Mouse (Mus musculus): Measurements from ENCODE around the gene Rasl11b. TPM values are rescaled to one million over a fixed set of nuclear protein-coding genes. Genes with fewer than 3 reads are reported as not detected.

Gene Rasl11b
- polyA plus RNA-seq, 1 experiment from 2014 or later, result 9.4 TPM

DNA sequence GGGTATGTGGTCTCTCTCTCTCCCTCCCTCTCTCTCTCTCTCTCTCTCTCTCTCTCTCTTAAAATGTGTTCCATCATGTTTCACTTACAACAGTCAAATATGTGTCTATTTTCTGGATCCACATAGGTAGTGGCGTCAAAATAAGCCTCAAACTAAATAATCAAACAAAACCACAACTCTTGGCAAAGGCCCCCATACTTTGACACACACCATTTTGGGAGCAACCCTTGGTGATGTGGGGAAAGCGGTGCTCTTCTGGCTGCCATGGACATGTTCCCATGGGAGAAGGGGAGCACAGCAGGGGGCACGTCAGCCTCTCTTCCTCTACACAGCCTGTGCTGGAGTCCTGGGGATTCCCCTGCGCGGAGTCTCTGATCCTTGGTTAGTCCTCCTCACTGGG lies 4.2 kb upstream of the Rasl11b start:
- DNase-seq, result no peak
- H3K9me3 ChIP-seq (ENCODE audit: low read length), result no peaks in the 10 kb centered on the region
- no peaks in the 10 kb centered on the region for H3K36me3 ChIP-seq (replicated peaks; ENCODE audit: insufficient read depth, low read length)
- TF ChIP-seq EP300 (IDR thresholded peaks at IDR 0.05; ENCODE audit: low read depth) (no peak), CTCF (IDR thresholded peaks at IDR 0.05; ENCODE audit: low read depth) (no peak)
- peaks cover 10% of the 10 kb centered on the region; the same call in 1 of the 2 replicates for H3K4me1 ChIP-seq (ENCODE audit: insufficient read depth)
- WGBS (ENCODE audit: insufficient replicate concordance), result 83% methylated on average over 5 of the region's 5 CpGs
- H3K4me2 ChIP-seq (ENCODE audit: low read depth, low read length), result no peak overlapping the region
- no peak overlapping the region for H3K4me3 ChIP-seq (ENCODE audit: low read depth, low read length)
- no peak overlapping the region for H3K27ac ChIP-seq (ENCODE audit: low read depth)
- H3K9ac ChIP-seq (replicated peaks), result no peak overlapping the region
- ATAC-seq, result no peak
- H3K27me3 ChIP-seq (ENCODE audit: insufficient read depth, low read length), result 0 out of 2 replicates have a peak, but pooled peaks cover 8% of the 10 kb centered on the region

GRCm38 (mm10) chr5:74193008-74193407 lies 2.1 kb upstream of the Rasl11b start:
- peaks cover 3% of the 10 kb centered on the region; the same call in 1 of the 2 replicates for H3K36me3 ChIP-seq (replicated peaks; ENCODE audit: insufficient read depth, low read length)
- no peak overlapping the region for H3K4me3 ChIP-seq (ENCODE audit: low read depth, low read length)
- H3K4me2 ChIP-seq (ENCODE audit: low read depth, low read length), result no peak overlapping the region
- peaks cover 10% of the 10 kb centered on the region; the same call in 1 of the 2 replicates for H3K4me1 ChIP-seq (ENCODE audit: insufficient read depth)
- no peak overlapping the region for H3K9ac ChIP-seq (replicated peaks)
- no peak for DNase-seq
- 40% methylated on average over 2 of the region's 2 CpGs for WGBS (ENCODE audit: insufficient replicate concordance)
- no peak for ATAC-seq
- TF ChIP-seq EP300 (IDR thresholded peaks at IDR 0.05; ENCODE audit: low read depth), result no peak
- no peak for TF ChIP-seq CTCF (IDR thresholded peaks at IDR 0.05; ENCODE audit: low read depth)
- no peaks in the 10 kb centered on the region for H3K9me3 ChIP-seq (ENCODE audit: low read length)
- H3K27ac ChIP-seq (ENCODE audit: low read depth), result no peak overlapping the region
- H3K27me3 ChIP-seq (ENCODE audit: insufficient read depth, low read length), result 0 out of 2 replicates have a peak, but pooled peaks cover 8% of the 10 kb centered on the region

DNA sequence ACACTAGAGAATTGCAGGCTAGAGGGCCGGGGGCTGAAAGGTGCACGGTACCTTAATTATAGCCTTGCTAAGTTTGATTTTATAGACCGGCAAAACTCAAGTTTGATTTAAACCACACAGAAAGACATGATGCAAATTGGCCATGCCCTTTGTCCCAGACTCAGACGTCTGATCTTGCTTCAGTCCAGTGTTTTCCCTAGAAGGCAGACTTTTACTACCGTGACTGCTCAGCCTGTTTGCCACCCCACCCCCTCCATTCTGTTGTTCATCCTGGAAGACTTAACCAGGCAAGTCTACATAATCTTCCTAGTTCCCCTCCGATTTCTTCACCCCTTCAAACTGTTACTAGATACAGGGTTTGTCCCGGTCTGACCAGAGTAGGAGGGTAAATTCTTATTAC lies 1.5 kb upstream of the Rasl11b start:
- Histone ChIP-seq H3K9ac (replicated peaks) (no peak overlapping the region), H3K27me3 (ENCODE audit: insufficient read depth, low read length) (0 out of 2 replicates have a peak, but pooled peaks cover 8% of the 10 kb centered on the region), H3K9me3 (ENCODE audit: low read length) (no peaks in the 10 kb centered on the region), H3K4me2 (ENCODE audit: low read depth, low read length) (no peak overlapping the region), H3K4me3 (ENCODE audit: low read depth, low read length) (no peak overlapping the region), H3K4me1 (ENCODE audit: insufficient read depth) (peaks cover 10% of the 10 kb centered on the region; the same call in 1 of the 2 replicates), H3K36me3 (replicated peaks; ENCODE audit: insufficient read depth, low read length) (peaks cover 9% of the 10 kb centered on the region), H3K27ac (ENCODE audit: low read depth) (no peak overlapping the region)
- ATAC-seq, result no peak
- no peak for DNase-seq
- TF ChIP-seq EP300 (IDR thresholded peaks at IDR 0.05; ENCODE audit: low read depth) (no peak), CTCF (IDR thresholded peaks at IDR 0.05; ENCODE audit: low read depth) (no peak)
- WGBS (ENCODE audit: insufficient replicate concordance), result 50% methylated on average over 7 of the region's 7 CpGs

GRCm38 (mm10) chr5:74194027-74194840 lies 852 bp upstream of the Rasl11b start:
- DNase-seq, result no peak
- 30% methylated on average over 16 of the region's 16 CpGs for WGBS (ENCODE audit: insufficient replicate concordance)
- peak; percentile 67 for ATAC-seq
- peaks cover 12% of the 10 kb centered on the region for H3K36me3 ChIP-seq (replicated peaks; ENCODE audit: insufficient read depth, low read length)
- no peaks in the 10 kb centered on the region for H3K9me3 ChIP-seq (ENCODE audit: low read length)
- peaks cover 10% of the 10 kb centered on the region; the same call in 1 of the 2 replicates for H3K4me1 ChIP-seq (ENCODE audit: insufficient read depth)
- peak overlapping the region; percentile 86 for H3K9ac ChIP-seq (replicated peaks)
- H3K4me2 ChIP-seq (ENCODE audit: low read depth, low read length), result peak overlapping the region; percentile 89
- H3K27ac ChIP-seq (ENCODE audit: low read depth), result 0 out of 2 replicates have a peak overlapping the region, but pooled peaks have one; percentile 61
- TF ChIP-seq EP300 (IDR thresholded peaks at IDR 0.05; ENCODE audit: low read depth) (no peak), CTCF (IDR thresholded peaks at IDR 0.05; ENCODE audit: low read depth) (no peak)
- 0 out of 2 replicates have a peak, but pooled peaks cover 8% of the 10 kb centered on the region for H3K27me3 ChIP-seq (ENCODE audit: insufficient read depth, low read length)
- H3K4me3 ChIP-seq (ENCODE audit: low read depth, low read length), result peak overlapping the region; percentile 83

DNA sequence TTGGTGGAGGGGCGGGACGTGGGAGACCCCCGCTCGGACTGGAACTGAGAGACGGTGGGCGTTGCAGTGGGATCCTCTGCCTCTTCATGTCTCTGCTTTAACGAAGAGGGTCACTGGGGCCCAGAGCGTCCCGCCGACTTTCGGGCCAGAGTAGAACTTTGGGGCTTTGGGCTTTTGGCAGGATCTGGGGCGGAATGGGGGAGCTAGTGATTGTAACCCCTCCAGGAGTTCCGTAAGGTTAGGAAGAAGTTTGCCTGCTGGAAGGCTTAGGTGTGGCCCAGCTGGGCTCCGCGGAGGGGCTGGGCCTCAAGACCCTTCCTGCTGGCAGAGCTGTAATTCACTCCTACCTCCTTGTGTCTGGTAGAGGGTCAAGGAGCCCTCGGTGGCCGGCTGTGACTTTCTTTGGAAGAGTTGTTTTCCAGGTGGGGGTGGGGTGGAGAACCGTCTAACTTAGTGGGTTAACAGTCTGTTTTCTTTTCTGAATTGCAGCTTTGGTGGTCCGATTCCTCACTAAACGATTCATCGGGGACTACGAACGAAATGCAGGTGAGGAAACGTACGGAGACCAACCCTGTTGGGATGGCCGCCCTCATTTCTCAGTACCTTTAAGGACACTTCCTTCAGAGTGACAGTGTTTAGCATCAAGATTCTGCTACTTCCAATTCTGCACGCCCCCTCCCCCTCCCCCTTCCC lies 674 bp downstream of the Rasl11b start:
- 11% methylated on average over 27 of the region's 27 CpGs for WGBS (ENCODE audit: insufficient replicate concordance)
- 0 out of 2 replicates have a peak, but pooled peaks cover 8% of the 10 kb centered on the region for H3K27me3 ChIP-seq (ENCODE audit: insufficient read depth, low read length)
- peaks cover 10% of the 10 kb centered on the region; the same call in 1 of the 2 replicates for H3K4me1 ChIP-seq (ENCODE audit: insufficient read depth)
- peak overlapping the region; percentile 64 for H3K27ac ChIP-seq (ENCODE audit: low read depth)
- peak overlapping the region; percentile 83 for H3K4me3 ChIP-seq (ENCODE audit: low read depth, low read length)
- peak overlapping the region; percentile 86 for H3K9ac ChIP-seq (replicated peaks)
- peaks cover 13% of the 10 kb centered on the region for H3K36me3 ChIP-seq (replicated peaks; ENCODE audit: insufficient read depth, low read length)
- no peaks in the 10 kb centered on the region for H3K9me3 ChIP-seq (ENCODE audit: low read length)
- ATAC-seq, result 0 out of 2 replicates have a peak, but pooled peaks have one; percentile 3
- peak overlapping the region; percentile 89 for H3K4me2 ChIP-seq (ENCODE audit: low read depth, low read length)
- TF ChIP-seq EP300 (IDR thresholded peaks at IDR 0.05; ENCODE audit: low read depth), result no peak
- TF ChIP-seq CTCF (IDR thresholded peaks at IDR 0.05; ENCODE audit: low read depth), result no peak
- no peak for DNase-seq

DNA sequence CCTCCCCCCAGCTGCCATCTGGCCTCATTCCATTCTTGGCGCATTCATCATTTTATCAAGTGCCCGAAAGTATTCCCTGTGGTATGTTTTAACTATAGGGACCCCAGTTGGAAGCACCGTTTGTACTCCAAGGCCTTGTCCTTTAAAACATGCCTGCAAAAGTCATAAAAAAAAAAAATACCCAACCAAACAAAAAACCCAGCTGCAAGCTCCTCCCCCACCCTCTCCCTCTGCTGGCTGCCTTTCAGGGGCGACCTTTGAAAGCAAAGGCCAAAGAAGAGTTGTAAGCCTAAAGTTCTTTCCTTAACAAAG lies 1.2 kb downstream of the Rasl11b start:
- Histone ChIP-seq H3K9me3 (ENCODE audit: low read length) (no peaks in the 10 kb centered on the region), H3K4me1 (ENCODE audit: insufficient read depth) (peaks cover 10% of the 10 kb centered on the region; the same call in 1 of the 2 replicates), H3K36me3 (replicated peaks; ENCODE audit: insufficient read depth, low read length) (peaks cover 13% of the 10 kb centered on the region), H3K4me3 (ENCODE audit: low read depth, low read length) (peak overlapping the region; percentile 83), H3K9ac (replicated peaks) (no peak overlapping the region), H3K4me2 (ENCODE audit: low read depth, low read length) (peak overlapping the region; percentile 89), H3K27ac (ENCODE audit: low read depth) (peak overlapping the region; percentile 5; the same call in 1 of the 2 replicates), H3K27me3 (ENCODE audit: insufficient read depth, low read length) (0 out of 2 replicates have a peak, but pooled peaks cover 5% of the 10 kb centered on the region)
- WGBS (ENCODE audit: insufficient replicate concordance), result 26% methylated on average over 4 of the region's 4 CpGs
- ATAC-seq (no peak), DNase-seq (peak; percentile 37)
- TF ChIP-seq CTCF (IDR thresholded peaks at IDR 0.05; ENCODE audit: low read depth), result peak; percentile 29
- no peak for TF ChIP-seq EP300 (IDR thresholded peaks at IDR 0.05; ENCODE audit: low read depth)

All from liver, postnatal 0 days (tissue).